Mouse (Mus musculus) liver, embryonic 12.5 days (tissue): ENCODE results near the gene Fbn1. TPM values are rescaled to one million over a fixed set of nuclear protein-coding genes. Genes with fewer than 3 reads are reported as not detected.

Experiments
- ATAC-seq: fragments of 200-750 bp; cut with Nextera tagmentation; 2 replicates; pipeline ENCODE4 v1.8.0; 2017; ENCODE audit warnings: moderate number of reproducible peaks, mild to moderate bottlenecking, moderate library complexity
- H3K27ac ChIP-seq: fragments of 300-500 bp; sonication (generic); 2 replicates; pipeline ENCODE4 v1.5.1; 2016; ENCODE audit warnings: mild to moderate bottlenecking
- H3K27me3 ChIP-seq: fragments of 300-500 bp; sonication (generic); replicated peaks from 2 replicates; pipeline ENCODE4 v1.6.1; 2016; ENCODE audit warnings: mild to moderate bottlenecking, moderate library complexity
- H3K36me3 ChIP-seq: fragments of 300-500 bp; sonication (generic); 2 replicates; pipeline ENCODE4 v1.6.1; 2016; ENCODE audit warnings: mild to moderate bottlenecking, moderate library complexity
- H3K4me1 ChIP-seq: fragments of 300-500 bp; sonication (generic); 2 replicates; pipeline ENCODE4 v1.6.1; 2016
- H3K4me2 ChIP-seq: fragments of 300-500 bp; sonication (generic); 2 replicates; pipeline ENCODE4 v1.6.1; 2016; ENCODE audit warnings: mild to moderate bottlenecking, moderate library complexity
- H3K4me3 ChIP-seq: fragments of 300-500 bp; sonication (generic); 2 replicates; pipeline ENCODE4 v1.5.1; 2016; ENCODE audit warnings: mild to moderate bottlenecking, moderate library complexity
- H3K9ac ChIP-seq: fragments of 300-500 bp; sonication (generic); 2 replicates; pipeline ENCODE4 v1.6.1; 2016; ENCODE audit warnings: mild to moderate bottlenecking, moderate library complexity
- H3K9me3 ChIP-seq: fragments of 300-500 bp; sonication (generic); replicated peaks from 2 replicates; pipeline ENCODE4 v1.6.1; 2016; ENCODE audit warnings: mild to moderate bottlenecking, moderate library complexity
- WGBS: fragments of 180-500 bp; shearing (Covaris S2); methylation state at CpG from one replicate; pipeline ENCODE4 v1.1.7; 2016; ENCODE audit not compliant: insufficient replicate concordance; 5-methylcytosine and 5-hydroxymethylcytosine counted together
- polyA plus RNA-seq: library from polyadenylated mRNA; unstranded; fragments of >200 nt; fragmentation: Nextera tagmentation; extraction: Ambion mirVana; gene quantifications from 2 replicates; pipeline ENCODE4 v1.2.1, GENCODE M21; 2016

Gene Fbn1
- polyA plus RNA-seq, 1 experiment from 2014 or later, result 2.4 TPM

GRCm38 (mm10) chr2:125515291-125516057 is 7.7 kb upstream of the Fbn1 start:
- Histone ChIP-seq H3K4me3 (no peak overlapping the region), H3K4me2 (no peak overlapping the region), H3K9me3 (0 out of 2 replicates have a peak, but pooled peaks cover 3% of the 10 kb centered on the region), H3K4me1 (peaks cover 16% of the 10 kb centered on the region), H3K36me3 (no peaks in the 10 kb centered on the region), H3K27me3 (peaks cover 6% of the 10 kb centered on the region; the same call in 1 of the 2 replicates), H3K9ac (no peak overlapping the region), H3K27ac (no peak overlapping the region)
- peak; percentile 72 for ATAC-seq
- WGBS, result 29% methylated on average over 12 of the region's 12 CpGs

DNA sequence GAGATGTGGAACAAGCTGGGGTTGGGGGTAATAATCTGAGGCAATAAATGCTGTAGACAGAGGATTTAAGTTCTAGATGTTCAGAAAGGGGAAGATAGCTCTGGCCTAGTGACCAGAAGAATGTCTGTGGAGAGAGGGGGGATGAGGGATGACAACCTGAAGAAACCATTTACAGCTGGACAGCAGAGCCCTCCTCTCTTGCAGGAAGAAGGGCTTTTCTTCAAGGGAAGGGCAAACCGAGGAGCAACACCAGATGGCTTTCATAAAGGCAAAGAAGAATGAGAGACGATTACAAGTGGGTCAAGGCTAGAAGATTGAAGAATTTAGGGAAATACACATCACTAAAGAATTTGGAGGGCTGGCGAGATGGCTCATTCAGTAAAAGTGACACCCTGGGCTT is 6.6 kb upstream of the Fbn1 start:
- 61% methylated on average over 3 of the region's 3 CpGs for WGBS
- H3K9me3 ChIP-seq, result 0 out of 2 replicates have a peak, but pooled peaks cover 3% of the 10 kb centered on the region
- H3K36me3 ChIP-seq, result no peaks in the 10 kb centered on the region
- no peak for ATAC-seq
- H3K4me3 ChIP-seq, result no peak overlapping the region
- H3K27me3 ChIP-seq, result peaks cover 6% of the 10 kb centered on the region; the same call in 1 of the 2 replicates
- peaks cover 16% of the 10 kb centered on the region for H3K4me1 ChIP-seq
- H3K27ac ChIP-seq, result no peak overlapping the region
- no peak overlapping the region for H3K4me2 ChIP-seq
- no peak overlapping the region for H3K9ac ChIP-seq

GRCm38 (mm10) chr2:125512544-125512943 is 4.8 kb upstream of the Fbn1 start:
- Histone ChIP-seq H3K4me2 (no peak overlapping the region), H3K27ac (no peak overlapping the region), H3K9ac (no peak overlapping the region), H3K4me1 (peaks cover 16% of the 10 kb centered on the region), H3K27me3 (peaks cover 20% of the 10 kb centered on the region), H3K4me3 (no peak overlapping the region), H3K9me3 (no peaks in the 10 kb centered on the region), H3K36me3 (no peaks in the 10 kb centered on the region)
- 63% methylated on average over 4 of the region's 4 CpGs for WGBS
- ATAC-seq, result no peak

DNA sequence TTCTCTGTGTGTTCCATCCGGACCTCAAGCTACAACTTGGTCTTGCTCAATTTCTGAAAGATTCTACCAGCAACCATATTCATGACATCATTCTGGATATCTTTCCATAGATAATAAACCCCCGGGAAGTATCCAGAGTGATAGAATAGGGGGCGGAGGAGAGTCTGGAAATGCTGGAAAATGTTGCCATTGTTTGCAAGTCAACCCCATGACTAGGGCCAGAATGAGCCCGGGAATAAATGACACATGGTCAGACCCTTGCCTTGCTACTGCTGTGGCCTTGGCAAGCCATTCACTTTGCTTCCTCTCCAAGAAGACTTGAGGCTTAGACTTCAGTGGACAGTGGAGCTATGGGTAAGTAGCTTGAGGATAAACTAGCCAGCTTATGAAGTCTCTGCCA is 4.1 kb upstream of the Fbn1 start:
- peaks cover 26% of the 10 kb centered on the region for H3K27me3 ChIP-seq
- 50% methylated on average over 4 of the region's 4 CpGs for WGBS
- H3K4me2 ChIP-seq, result no peak overlapping the region
- H3K9me3 ChIP-seq, result no peaks in the 10 kb centered on the region
- ATAC-seq, result no peak
- no peaks in the 10 kb centered on the region for H3K36me3 ChIP-seq
- peaks cover 16% of the 10 kb centered on the region for H3K4me1 ChIP-seq
- no peak overlapping the region for H3K9ac ChIP-seq
- no peak overlapping the region for H3K27ac ChIP-seq
- H3K4me3 ChIP-seq, result no peak overlapping the region

- ATAC-seq, result no peak
- Histone ChIP-seq H3K9me3 (no peaks in the 10 kb centered on the region), H3K36me3 (no peaks in the 10 kb centered on the region), H3K4me1 (peaks cover 5% of the 10 kb centered on the region), H3K9ac (no peak overlapping the region), H3K4me2 (no peak overlapping the region), H3K4me3 (no peak overlapping the region), H3K27me3 (peaks cover 38% of the 10 kb centered on the region), H3K27ac (no peak overlapping the region)
- WGBS, result 48% methylated on average over 2 of the region's 2 CpGs
Measured at GRCm38 (mm10) chr2:125510752-125511151, 3.0 kb upstream of the Fbn1 start.

GRCm38 (mm10) chr2:125508381-125508780 is 588 bp upstream of the Fbn1 start:
- 82% methylated on average over 5 of the region's 5 CpGs for WGBS
- H3K4me1 ChIP-seq, result no peaks in the 10 kb centered on the region
- H3K27me3 ChIP-seq, result peaks cover 57% of the 10 kb centered on the region
- H3K4me3 ChIP-seq, result no peak overlapping the region
- ATAC-seq, result no peak
- no peak overlapping the region for H3K4me2 ChIP-seq
- H3K9ac ChIP-seq, result no peak overlapping the region
- H3K27ac ChIP-seq, result no peak overlapping the region
- H3K9me3 ChIP-seq, result no peaks in the 10 kb centered on the region
- no peaks in the 10 kb centered on the region for H3K36me3 ChIP-seq

- H3K4me2 ChIP-seq, result peak overlapping the region; percentile 62
- ATAC-seq, result peak; percentile 46; the same call in 1 of the 2 replicates
- no peaks in the 10 kb centered on the region for H3K36me3 ChIP-seq
- H3K27me3 ChIP-seq, result peaks cover 64% of the 10 kb centered on the region
- 4% methylated on average over 34 of the region's 37 CpGs for WGBS
- H3K9ac ChIP-seq, result no peak overlapping the region
- no peak overlapping the region for H3K27ac ChIP-seq
- H3K9me3 ChIP-seq, result no peaks in the 10 kb centered on the region
- peak overlapping the region; percentile 52 for H3K4me3 ChIP-seq
- no peaks in the 10 kb centered on the region for H3K4me1 ChIP-seq
Measured at GRCm38 (mm10) chr2:125506316-125507054, 1.3 kb downstream of the Fbn1 start.

DNA sequence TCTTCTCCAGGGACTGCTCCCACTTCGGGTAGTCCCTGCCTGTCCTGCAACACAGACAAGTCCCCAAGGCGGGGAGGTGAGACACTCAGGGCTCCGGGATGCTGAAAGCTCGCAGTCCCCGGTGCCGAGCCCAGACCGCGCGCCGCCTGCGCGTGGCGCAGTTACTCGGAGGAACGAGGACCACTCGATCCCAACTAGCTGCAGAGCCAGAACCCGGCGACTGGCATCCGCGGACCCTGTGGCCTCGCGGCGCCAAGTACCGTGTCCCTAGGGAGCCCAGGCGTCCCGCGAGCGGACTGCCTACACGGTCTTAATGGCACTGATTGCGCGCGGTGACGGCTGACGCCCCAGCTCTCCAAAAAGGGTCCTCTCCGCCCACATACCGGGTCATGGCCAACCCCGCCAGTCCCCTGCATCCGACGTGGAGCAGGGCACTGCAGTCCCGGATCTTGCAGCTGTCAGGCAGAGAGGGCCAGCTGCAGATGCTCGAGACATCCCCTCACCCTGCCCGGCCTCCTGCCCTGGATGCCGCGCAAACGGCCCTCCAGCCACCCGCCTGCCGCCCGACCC is 2.0 kb downstream of the Fbn1 start:
- no peak overlapping the region for H3K27ac ChIP-seq
- H3K36me3 ChIP-seq, result no peaks in the 10 kb centered on the region
- H3K4me1 ChIP-seq, result no peaks in the 10 kb centered on the region
- peak; percentile 42; the same call in 1 of the 2 replicates for ATAC-seq
- H3K9me3 ChIP-seq, result no peaks in the 10 kb centered on the region
- WGBS, result 1% methylated on average over 48 of the region's 48 CpGs
- H3K4me2 ChIP-seq, result peak overlapping the region; percentile 62
- peak overlapping the region; percentile 31; the same call in 1 of the 2 replicates for H3K9ac ChIP-seq
- H3K27me3 ChIP-seq, result peaks cover 60% of the 10 kb centered on the region
- peak overlapping the region; percentile 52 for H3K4me3 ChIP-seq

DNA sequence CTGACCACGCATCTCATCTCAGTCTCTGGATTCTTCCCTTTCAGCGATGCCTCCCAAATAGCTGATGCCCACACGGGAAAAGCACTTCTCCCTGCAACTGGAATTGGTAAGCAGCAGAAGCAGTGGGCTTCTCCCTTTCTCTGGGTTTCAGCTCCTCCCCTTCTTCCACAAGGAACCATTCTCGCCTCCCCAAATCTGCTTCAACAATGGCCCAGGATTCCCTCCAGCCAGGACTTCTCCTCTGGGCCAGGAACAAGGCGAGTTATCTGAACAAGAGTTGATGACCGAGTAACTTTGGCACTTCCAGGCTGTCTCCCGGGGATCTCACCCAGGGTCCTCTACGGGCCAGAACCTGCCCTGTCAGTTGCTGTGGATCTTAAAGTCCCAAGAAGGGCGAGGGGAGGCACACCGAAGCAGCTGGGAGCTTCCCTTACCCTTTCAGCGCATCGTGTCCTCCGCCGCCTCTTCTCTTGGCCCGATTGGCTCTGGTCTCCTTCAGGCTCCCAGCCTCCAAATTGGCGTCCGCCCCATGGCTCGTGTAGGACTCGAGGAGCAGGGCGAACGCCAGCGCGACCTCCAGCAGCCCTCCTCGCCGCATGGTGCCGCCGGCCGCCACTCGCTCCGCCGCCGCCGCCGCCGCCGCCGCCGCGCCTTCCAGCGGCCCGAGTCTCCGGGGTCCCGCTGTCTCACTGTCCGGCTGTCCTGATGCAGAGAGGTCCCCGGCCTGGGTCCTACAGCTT is 2.6 kb downstream of the Fbn1 start, which contains the start of gene Gm9913:
Gm9913 (plus strand) TSS at position 84 of the 740 bp plus-strand sequence.
- WGBS, result 2% methylated on average over 45 of the region's 45 CpGs
- peak within 1 kb of the TSS; percentile 52 for H3K4me3 ChIP-seq
- H3K4me2 ChIP-seq, result peak within 1 kb of the TSS; percentile 62
- no peaks in the 10 kb centered on the region for H3K4me1 ChIP-seq
- peak within 1 kb of the TSS; percentile 31; the same call in 1 of the 2 replicates for H3K9ac ChIP-seq
- no peak within 1 kb of the TSS for H3K27ac ChIP-seq
- no peaks in the 10 kb centered on the region for H3K9me3 ChIP-seq
- no peaks in the 10 kb centered on the region for H3K36me3 ChIP-seq
- H3K27me3 ChIP-seq, result peaks cover 58% of the 10 kb centered on the region
- 0 out of 2 replicates have a peak, but pooled peaks have one; percentile 10 for ATAC-seq

DNA sequence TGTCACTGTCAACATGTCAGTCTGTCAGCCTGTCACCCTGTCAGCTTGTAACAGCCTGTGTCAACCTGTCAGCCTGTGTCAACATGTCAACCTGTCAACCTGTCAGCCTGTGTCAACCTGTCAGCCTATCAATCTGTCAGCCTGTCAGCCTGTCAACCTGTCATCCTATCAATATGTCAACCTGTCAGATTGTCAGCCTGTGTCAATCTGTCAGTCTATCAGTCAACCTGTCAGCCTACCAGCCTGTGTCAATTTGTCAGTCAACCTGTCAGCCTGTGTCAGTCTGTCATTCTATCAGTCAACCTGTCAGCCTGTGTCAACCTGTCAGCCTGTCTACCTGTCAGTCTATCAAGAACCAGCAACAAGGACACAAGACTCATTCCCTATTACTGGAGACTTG is 6.3 kb downstream of the Fbn1 start:
- no peaks in the 10 kb centered on the region for H3K4me1 ChIP-seq
- H3K4me3 ChIP-seq, result no peak overlapping the region
- peaks cover 34% of the 10 kb centered on the region for H3K27me3 ChIP-seq
- H3K9ac ChIP-seq, result no peak overlapping the region
- no peaks in the 10 kb centered on the region for H3K36me3 ChIP-seq
- no peak overlapping the region for H3K4me2 ChIP-seq
- no peak overlapping the region for H3K27ac ChIP-seq
- ATAC-seq, result no peak
- H3K9me3 ChIP-seq, result no peaks in the 10 kb centered on the region

- Histone ChIP-seq H3K4me1 (no peaks in the 10 kb centered on the region), H3K27ac (no peak overlapping the region), H3K4me3 (no peak overlapping the region), H3K4me2 (no peak overlapping the region), H3K27me3 (peaks cover 7% of the 10 kb centered on the region), H3K9me3 (no peaks in the 10 kb centered on the region), H3K9ac (no peak overlapping the region), H3K36me3 (no peaks in the 10 kb centered on the region)
- WGBS, result 55% methylated on average over 7 of the region's 7 CpGs
- no peak for ATAC-seq
Measured at GRCm38 (mm10) chr2:125498216-125498615, 9.6 kb downstream of the Fbn1 start.
